Mouse (Mus musculus): ENCODE measurements around the gene Gm49403. TPM values are rescaled to one million over a fixed set of nuclear protein-coding genes. Genes with fewer than 3 reads are reported as not detected.
A peak's percentile ranks its signal among the peaks of the same experiment; 100 is the strongest.
"Not testable (repeated sequence)": the region's sequence is repeated elsewhere in the genome, so short reads cannot be mapped to it uniquely, and the experiment has no call there.

Gene Gm49403
- not detected in 2 replicates for total RNA-seq (2015; ENCODE audit: low replicate concordance)
- not detected in 2 replicates for total RNA-seq (2017; ENCODE audit: low replicate concordance)

DNA sequence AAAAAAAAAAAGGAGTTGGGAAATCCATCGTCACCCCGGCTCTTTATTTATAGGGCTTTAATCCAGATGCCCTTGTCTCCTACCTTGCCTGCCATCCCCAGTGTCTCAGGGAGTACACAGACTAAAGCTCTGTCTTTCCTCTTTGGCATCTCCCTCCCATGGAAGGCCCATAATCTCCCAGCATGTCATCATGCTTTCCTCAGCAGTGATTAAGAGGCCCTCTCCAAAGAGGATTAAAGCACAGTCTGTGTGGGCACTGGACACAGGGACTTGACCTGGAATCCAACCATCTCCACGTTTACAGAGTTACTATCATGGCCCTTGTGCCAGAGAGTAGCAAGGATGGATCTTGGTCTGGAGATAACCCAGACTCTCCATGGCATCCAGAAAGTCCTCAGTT lies at the start of gene Gm49403, which contains the start of gene Lbhd1:
TSS of gene Gm49403 (plus strand) at position 315 of the 400 bp plus-strand sequence.
TSS of gene Lbhd1 (plus strand) at position 117 of the 400 bp plus-strand sequence.
- ATAC-seq (replicated peaks; ENCODE audit: low FRiP score, poor library complexity, severe bottlenecking), result no peak

GRCm38 (mm10) chr19:8836327-8836726 lies 47.4 kb upstream of the Gm49403 start:
- not testable (repeated sequence) for ATAC-seq (replicated peaks; ENCODE audit: low FRiP score, poor library complexity, severe bottlenecking)

- ATAC-seq (replicated peaks; ENCODE audit: low FRiP score, poor library complexity, severe bottlenecking), result peak; percentile 73
Measured at GRCm38 (mm10) chr19:8837251-8837791, 46.4 kb upstream of the Gm49403 start, which contains the start of gene Bscl2. Gene Bscl2 (plus strand): TSS chr19:8837467.

DNA sequence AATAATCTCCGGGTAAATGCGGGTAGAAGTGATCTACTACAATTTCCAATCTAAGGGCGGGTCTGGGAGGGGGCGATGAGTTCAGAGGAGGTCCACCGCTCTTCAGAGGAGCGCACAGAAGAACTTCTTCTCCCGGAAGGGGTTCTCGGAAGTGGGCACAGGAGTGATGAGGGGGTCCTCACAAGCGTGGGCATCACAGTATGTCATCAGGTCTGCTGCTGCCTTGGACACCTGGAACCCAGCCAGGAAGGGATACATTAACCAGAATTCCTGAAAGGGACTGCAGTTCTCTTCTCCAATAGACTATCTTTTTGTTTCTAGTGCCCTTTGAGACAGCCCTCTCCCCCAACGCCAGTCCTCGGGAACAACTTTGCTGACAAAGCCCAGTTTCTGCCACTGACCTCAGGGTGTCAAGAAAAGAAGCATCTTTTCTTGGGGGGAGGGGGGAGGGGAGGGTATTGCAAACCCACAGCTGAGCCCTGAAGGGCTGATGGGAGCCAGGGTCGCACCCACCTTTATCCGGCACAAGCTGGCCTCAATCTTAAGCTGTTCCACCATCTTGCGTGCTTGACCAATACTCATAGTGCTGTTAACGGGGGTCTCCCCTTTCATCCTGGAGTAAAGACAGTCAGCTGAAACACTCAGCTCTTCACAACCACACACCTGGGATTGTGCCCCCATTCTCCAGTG lies 45.5 kb upstream of the Gm49403 start:
- ATAC-seq (replicated peaks; ENCODE audit: low FRiP score, poor library complexity, severe bottlenecking), result no peak

GRCm38 (mm10) chr19:8839103-8839907 lies 44.4 kb upstream of the Gm49403 start, which contains the start of gene Gng3:
Gene Gng3 (minus strand): TSS chr19:8839194.
- no peak for ATAC-seq (replicated peaks; ENCODE audit: low FRiP score, poor library complexity, severe bottlenecking)

GRCm38 (mm10) chr19:8839908-8840791 lies 43.6 kb upstream of the Gm49403 start:
- ATAC-seq (replicated peaks; ENCODE audit: low FRiP score, poor library complexity, severe bottlenecking), result peak; percentile 84

DNA sequence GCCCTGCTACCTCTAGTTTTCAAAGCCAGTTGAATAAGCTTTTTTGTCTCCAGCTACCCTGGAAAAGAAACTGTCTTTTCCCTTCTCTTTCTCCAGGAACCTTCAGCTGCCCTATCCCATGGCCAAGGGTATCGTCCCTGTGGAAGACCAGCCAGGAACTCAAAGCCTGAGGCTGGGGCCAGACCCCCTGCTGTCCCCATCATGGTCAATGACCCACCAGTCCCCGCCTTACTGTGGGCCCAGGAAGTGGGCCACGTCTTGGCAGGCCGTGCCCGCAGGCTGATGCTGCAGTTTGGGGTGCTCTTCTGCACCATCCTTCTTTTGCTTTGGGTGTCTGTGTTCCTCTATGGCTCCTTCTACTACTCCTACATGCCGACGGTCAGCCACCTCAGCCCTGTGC lies 42.7 kb upstream of the Gm49403 start:
- no peak for ATAC-seq (replicated peaks; ENCODE audit: low FRiP score, poor library complexity, severe bottlenecking)

GRCm38 (mm10) chr19:8842961-8843360 lies 40.8 kb upstream of the Gm49403 start:
- ATAC-seq (replicated peaks; ENCODE audit: low FRiP score, poor library complexity, severe bottlenecking), result no peak

GRCm38 (mm10) chr19:8844371-8845129 lies 39.2 kb upstream of the Gm49403 start:
- ATAC-seq (replicated peaks; ENCODE audit: low FRiP score, poor library complexity, severe bottlenecking), result peak; percentile 51

DNA sequence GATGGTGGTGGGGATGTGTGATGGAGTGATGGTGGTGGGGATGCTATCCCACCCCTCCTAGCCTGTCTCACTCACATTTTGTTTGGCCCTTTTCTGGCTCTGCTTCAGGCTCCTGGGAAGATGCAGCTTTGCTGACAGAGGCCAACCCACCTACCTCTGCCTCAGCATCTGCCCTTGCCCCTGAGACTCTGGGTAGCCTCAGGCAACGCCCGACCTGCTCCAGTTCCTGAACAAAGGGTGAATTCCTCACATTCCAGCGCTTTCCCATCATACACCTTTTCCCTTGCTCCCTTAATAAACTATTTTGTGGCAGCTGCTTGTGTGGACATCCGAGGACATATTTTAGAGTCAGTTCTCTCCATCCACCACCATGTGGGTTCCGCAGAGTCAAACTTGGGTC lies 35.4 kb upstream of the Gm49403 start:
- no peak for ATAC-seq (replicated peaks; ENCODE audit: low FRiP score, poor library complexity, severe bottlenecking)

DNA sequence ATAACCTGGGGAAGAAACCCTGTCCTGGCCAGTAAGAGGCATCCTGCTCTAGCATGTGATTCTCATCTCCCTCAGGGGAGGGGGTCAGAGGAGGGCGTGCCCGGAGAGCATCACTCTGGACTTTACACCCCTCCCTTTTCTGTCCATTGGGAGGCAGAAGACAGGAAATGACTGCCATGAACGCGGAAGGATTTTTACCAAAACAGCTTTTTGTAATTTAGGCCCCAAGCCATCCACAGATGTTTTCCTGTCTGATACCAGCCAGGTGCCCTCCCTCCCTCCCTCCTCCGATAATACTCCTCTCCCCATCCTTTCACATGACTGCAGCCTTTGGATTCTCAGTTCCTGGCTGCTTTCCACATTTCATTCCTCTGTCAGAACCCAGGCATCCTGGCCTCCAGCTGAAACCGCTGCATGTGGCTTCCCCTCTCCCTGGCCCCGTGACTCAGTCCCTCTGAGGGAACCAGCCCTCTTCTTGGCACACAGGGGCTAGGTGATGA lies 33.3 kb upstream of the Gm49403 start, which contains the start of gene Lrrn4cl:
TSS of gene Lrrn4cl (plus strand) at position 367 of the 500 bp plus-strand sequence.
- no peak for ATAC-seq (replicated peaks; ENCODE audit: low FRiP score, poor library complexity, severe bottlenecking)

DNA sequence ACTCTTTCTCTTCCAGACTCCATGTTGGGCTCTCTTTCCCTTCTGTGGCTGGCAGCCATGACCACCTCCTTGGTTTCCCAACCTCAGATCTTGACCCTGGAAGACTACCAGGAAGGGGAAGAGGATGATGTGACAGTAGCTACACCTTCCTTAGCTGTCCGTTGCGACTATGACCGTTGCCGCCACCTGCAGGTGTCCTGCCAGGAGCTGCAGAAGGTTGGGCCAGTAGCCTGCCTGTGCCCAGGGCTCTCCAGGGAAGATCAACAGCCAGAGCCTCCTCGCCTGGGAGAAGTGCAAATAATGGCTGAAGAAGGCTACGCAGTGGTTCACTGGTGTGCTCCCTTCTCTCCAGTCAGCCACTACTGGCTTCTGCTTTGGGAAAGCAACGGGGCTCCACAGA lies 32.1 kb upstream of the Gm49403 start:
- no peak for ATAC-seq (replicated peaks; ENCODE audit: low FRiP score, poor library complexity, severe bottlenecking)

GRCm38 (mm10) chr19:8852236-8852928 lies 31.3 kb upstream of the Gm49403 start:
- no peak for ATAC-seq (replicated peaks; ENCODE audit: low FRiP score, poor library complexity, severe bottlenecking)

- no peak for ATAC-seq (replicated peaks; ENCODE audit: low FRiP score, poor library complexity, severe bottlenecking)
Measured at GRCm38 (mm10) chr19:8853117-8853516, 30.6 kb upstream of the Gm49403 start.

GRCm38 (mm10) chr19:8857689-8858088 lies 26.0 kb upstream of the Gm49403 start:
- peak; percentile 81 for ATAC-seq (replicated peaks; ENCODE audit: low FRiP score, poor library complexity, severe bottlenecking)

GRCm38 (mm10) chr19:8859018-8859417 lies 24.7 kb upstream of the Gm49403 start:
- no peak for ATAC-seq (replicated peaks; ENCODE audit: low FRiP score, poor library complexity, severe bottlenecking)

- ATAC-seq (replicated peaks; ENCODE audit: low FRiP score, poor library complexity, severe bottlenecking), result no peak
Measured at GRCm38 (mm10) chr19:8864265-8864664, 19.5 kb upstream of the Gm49403 start.

DNA sequence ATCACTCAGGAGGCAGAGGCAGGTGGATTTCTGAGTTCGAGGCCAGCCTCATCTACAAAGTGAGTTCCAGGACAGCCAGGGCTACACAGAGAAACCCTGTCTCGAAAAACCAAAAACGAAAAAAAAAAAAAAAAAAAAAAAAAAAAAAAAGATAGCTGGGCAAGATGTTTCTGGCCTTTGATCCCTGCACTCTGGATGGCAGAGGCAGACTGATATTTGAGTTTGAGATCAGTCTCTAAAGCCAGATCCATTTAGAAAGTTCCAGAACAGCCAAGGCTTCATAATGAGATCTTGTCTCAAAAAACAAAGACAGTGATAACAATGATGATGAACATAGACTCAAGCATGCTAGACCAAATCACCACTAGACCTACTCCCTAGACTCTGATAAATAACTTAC lies 13.3 kb upstream of the Gm49403 start:
- not testable (repeated sequence) for ATAC-seq (replicated peaks; ENCODE audit: low FRiP score, poor library complexity, severe bottlenecking)
